ENCODE assay signal across 25 mouse cellular contexts in the genomic region with DNA sequence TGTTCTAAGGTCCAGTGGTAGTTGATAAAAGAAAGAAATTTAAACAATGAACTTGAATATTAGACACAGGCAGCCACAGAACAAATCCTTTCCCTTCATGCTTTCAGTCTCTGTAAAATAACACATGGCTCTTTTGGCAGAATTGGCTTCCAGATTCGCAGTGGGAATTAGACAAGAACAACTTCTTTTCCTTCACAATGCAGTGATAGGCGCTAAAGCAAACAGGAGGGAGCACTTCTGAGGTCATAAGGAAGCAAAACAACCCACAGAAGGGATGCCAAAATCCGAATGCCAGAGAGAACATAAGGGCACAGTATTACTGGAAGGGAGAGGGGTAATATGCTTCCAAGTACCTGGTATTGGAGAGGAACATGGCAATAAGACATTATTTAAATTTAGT.
DNase-seq lines count a peak whose midpoint lies in the region; ATAC-seq and TF ChIP-seq lines count a peak whose summit lies in the region.
"Had no signal": no experiment of that assay in that cellular context is flagged by ENCODE, and none has a peak within 500 bp of the region (broad histone marks: within the 10 kb centered on the region; RNA-seq: fewer than 3 reads in every experiment).

No protein-coding gene starts in this region.

- no peak overlapping the region for H3K27ac ChIP-seq in hindbrain, postnatal 0 days
- H3K27ac ChIP-seq in hindbrain, embryonic 11.5 days (ENCODE audit: low read depth, low read length), result no peak overlapping the region
- H3K27ac ChIP-seq: embryonic facial prominence, embryonic 12.5 days; forebrain, embryonic 13.5 days; hindbrain, embryonic 13.5 days; neural tube, embryonic 15.5 days; stomach, embryonic 15.5 days had no signal

- no peak overlapping the region for H3K9ac ChIP-seq in hindbrain, postnatal 0 days (replicated peaks; ENCODE audit: low read length)
- no peak overlapping the region for H3K9ac ChIP-seq in hindbrain, embryonic 11.5 days (ENCODE audit: low read depth, low read length)
- H3K9ac ChIP-seq: embryonic facial prominence, embryonic 12.5 days; forebrain, embryonic 13.5 days; hindbrain, embryonic 13.5 days; neural tube, embryonic 15.5 days; stomach, embryonic 15.5 days had no signal

- no peaks in the 10 kb centered on the region for H3K9me3 ChIP-seq in hindbrain, postnatal 0 days (ENCODE audit: low read length)
- H3K9me3 ChIP-seq in hindbrain, embryonic 11.5 days (ENCODE audit: control insufficient read depth, low read length), result no peaks in the 10 kb centered on the region
- H3K9me3 ChIP-seq: embryonic facial prominence, embryonic 12.5 days; forebrain, embryonic 13.5 days; G1E; hindbrain, embryonic 13.5 days; neural tube, embryonic 15.5 days; stomach, embryonic 15.5 days had no signal

- no peak for TF ChIP-seq CTCF in hindbrain, postnatal 0 days (IDR thresholded peaks at IDR 0.05; ENCODE audit: low read depth)
- TF ChIP-seq CTCF in brain, embryonic 14.5 days (IDR thresholded peaks at IDR 0.05; ENCODE audit: borderline replicate concordance, extremely low read depth, insufficient read depth, insufficient read length), result no peak

- no peaks in the 10 kb centered on the region for H3K27me3 ChIP-seq in hindbrain, postnatal 0 days (ENCODE audit: insufficient read depth, low read length)
- H3K27me3 ChIP-seq in hindbrain, embryonic 11.5 days (ENCODE audit: control insufficient read depth, insufficient read depth, low read length), result no peaks in the 10 kb centered on the region
- H3K27me3 ChIP-seq: CH12.LX; embryonic facial prominence, embryonic 12.5 days; forebrain, embryonic 13.5 days; hindbrain, embryonic 13.5 days; neural tube, embryonic 15.5 days; stomach, embryonic 15.5 days had no signal

- 62% methylated on average over 3 of the region's 3 CpGs for WGBS in hindbrain, postnatal 0 days
- WGBS in hindbrain, embryonic 11.5 days, result 73% methylated on average over 3 of the region's 3 CpGs

- H3K4me2 ChIP-seq in hindbrain, postnatal 0 days (ENCODE audit: low read depth, low read length), result no peak overlapping the region
- H3K4me2 ChIP-seq in hindbrain, embryonic 11.5 days (replicated peaks; ENCODE audit: low read depth, low read length), result no peak overlapping the region
- H3K4me2 ChIP-seq: embryonic facial prominence, embryonic 12.5 days; forebrain, embryonic 13.5 days; hindbrain, embryonic 13.5 days; neural tube, embryonic 15.5 days; stomach, embryonic 15.5 days had no signal

- no peak overlapping the region for H3K4me3 ChIP-seq in hindbrain, postnatal 0 days (ENCODE audit: low read length)
- no peak overlapping the region for H3K4me3 ChIP-seq in hindbrain, embryonic 11.5 days (ENCODE audit: low read depth, low read length)
- H3K4me3 ChIP-seq: embryonic facial prominence, embryonic 12.5 days; forebrain, embryonic 13.5 days; hindbrain, embryonic 13.5 days; neural tube, embryonic 15.5 days; stomach, embryonic 15.5 days had no signal

- DNase-seq in hindbrain, postnatal 0 days (ENCODE audit: low spot score), result peak; percentile 2
- DNase-seq in hindbrain, embryonic 11.5 days (ENCODE audit: low spot score), result no peak
- peak; percentile 18 for DNase-seq in brain, embryonic 14.5 days (ENCODE audit: low read depth)
- peak; percentile 63 to 74 for DNase-seq in cerebellum, adult 18-20 months
- DNase-seq in cerebellum, postnatal 14 days, result peak; percentile 65 to 77
- DNase-seq in gastrocnemius, adult 8-10 months (ENCODE audit: low spot score in 2 of 2), result no peak
- DNase-seq: adrenal gland, adult 2 months; B cell, adult 2 months; kidney, adult 18-20 months; kidney, postnatal 10 days; lung, postnatal 4 days; right cerebral cortex, adult 18-20 months; thymus, adult 18-20 months; thymus, postnatal 36 days had no signal

- no peak for ATAC-seq in hindbrain, postnatal 0 days
- ATAC-seq in hindbrain, embryonic 11.5 days (ENCODE audit: low FRiP score), result no peak
- ATAC-seq in monocyte, adult 5-6 weeks (replicated peaks; ENCODE audit: insufficient number of reproducible peaks, low FRiP score, low TSS enrichment, poor library complexity, severe bottlenecking), result no peak
- ATAC-seq: forebrain, embryonic 13.5 days; inflammation-experienced regulatory T-cells, adult 6 months; midbrain, embryonic 16.5 days; Patski had no signal

- H3K4me1 ChIP-seq in hindbrain, postnatal 0 days (ENCODE audit: insufficient read depth, low read length), result no peaks in the 10 kb centered on the region
- no peaks in the 10 kb centered on the region for H3K4me1 ChIP-seq in hindbrain, embryonic 11.5 days (replicated peaks; ENCODE audit: control insufficient read depth, insufficient read depth, low read length)
- H3K4me1 ChIP-seq: embryonic facial prominence, embryonic 12.5 days; forebrain, embryonic 13.5 days; hindbrain, embryonic 13.5 days; neural tube, embryonic 15.5 days; stomach, embryonic 15.5 days had no signal

- H3K36me3 ChIP-seq in hindbrain, postnatal 0 days (ENCODE audit: insufficient read depth, low read length), result no peaks in the 10 kb centered on the region
- no peaks in the 10 kb centered on the region for H3K36me3 ChIP-seq in hindbrain, embryonic 11.5 days (ENCODE audit: control insufficient read depth, insufficient read depth, low read length)
- H3K36me3 ChIP-seq: embryonic facial prominence, embryonic 12.5 days; G1E; hindbrain, embryonic 13.5 days; neural tube, embryonic 15.5 days; stomach, embryonic 15.5 days had no signal

- no peak for TF ChIP-seq POLR2A in brain, embryonic 14.5 days (IDR thresholded peaks at IDR 0.05; ENCODE audit: borderline replicate concordance, extremely low read depth, insufficient read depth, insufficient read length, poor library complexity, severe bottlenecking)

Comparison
In these comparisons a context has a peak if more than half of its experiments do, and no peak if none do; other contexts are left out.
1. DNase-seq: peak in hindbrain, postnatal 0 days (single experiment), brain, embryonic 14.5 days (single experiment), cerebellum, adult 18-20 months (2 of 2) and cerebellum, postnatal 14 days (2 of 2); none in hindbrain, embryonic 11.5 days (single experiment) and gastrocnemius, adult 8-10 months (0 of 2).